Mouse (Mus musculus) stomach, postnatal 0 days (tissue): ENCODE results near the gene Rgs3. TPM values are rescaled to one million over a fixed set of nuclear protein-coding genes. Genes with fewer than 3 reads are reported as not detected.
A peak's percentile ranks its signal among the peaks of the same experiment; 100 is the strongest.

Experiments used
- ATAC-seq: fragments of 200-750 bp; cut with Nextera tagmentation; 2 replicates; pipeline ENCODE4 v1.8.0; 2017; ENCODE audit not compliant: low FRiP score, low TSS enrichment
- DNase-seq: peaks from one replicate; pipeline ENCODE4 v3.0.0-alpha.2; 2016; ENCODE audit warnings: low spot score
- H3K27ac ChIP-seq: fragments of 300-500 bp; sonication (generic); replicated peaks from 2 replicates; pipeline ENCODE4 v1.5.1; 2014; ENCODE audit warnings: mild to moderate bottlenecking, control low read depth
- H3K27me3 ChIP-seq: fragments of 300-500 bp; sonication (generic); 2 replicates; pipeline ENCODE4 v1.6.1; 2014; ENCODE audit warnings: low read length; ENCODE audit not compliant: control insufficient read depth, insufficient read depth
- H3K36me3 ChIP-seq: fragments of 300-500 bp; sonication (generic); 2 replicates; pipeline ENCODE4 v1.6.1; 2014; ENCODE audit warnings: low read length, mixed read lengths; ENCODE audit not compliant: control insufficient read depth, insufficient read depth
- H3K4me1 ChIP-seq: fragments of 300-500 bp; sonication (generic); replicated peaks from 2 replicates; pipeline ENCODE4 v1.6.1; 2014; ENCODE audit warnings: antibody characterized with exemption; ENCODE audit not compliant: control insufficient read depth, insufficient read depth
- H3K4me2 ChIP-seq: fragments of 300-500 bp; sonication (generic); replicated peaks from 2 replicates; pipeline ENCODE4 v1.6.1; 2014; ENCODE audit warnings: low read depth, mild to moderate bottlenecking, control low read depth, moderate library complexity
- H3K4me3 ChIP-seq: fragments of 300-500 bp; sonication (generic); 2 replicates; pipeline ENCODE4 v1.5.1; 2014; ENCODE audit warnings: low read depth, low read length, control low read depth
- H3K9ac ChIP-seq: fragments of 300-500 bp; sonication (generic); 2 replicates; pipeline ENCODE4 v1.6.1; 2014; ENCODE audit warnings: mild to moderate bottlenecking, low read length, control low read depth, mixed read lengths
- H3K9me3 ChIP-seq: fragments of 300-500 bp; sonication (generic); 2 replicates; pipeline ENCODE4 v1.6.1; 2016; ENCODE audit warnings: low read length; ENCODE audit not compliant: control insufficient read depth
- CTCF ChIP-seq: IDR thresholded peaks from 2 replicates; pipeline ENCODE4 v1.5.1; 2016; ENCODE audit warnings: antibody characterized with exemption, low read depth, mild to moderate bottlenecking, moderate library complexity
- EP300 ChIP-seq: optimal IDR thresholded peaks from 2 replicates; pipeline ENCODE3; 2016; ENCODE audit warnings: antibody characterized with exemption
- WGBS: fragments of 180-500 bp; shearing (Covaris S2); extraction: QIAGEN DNeasy Blood & Tissue Kit; methylation state at CpG from one replicate; pipeline ENCODE4 v1.1.7; 2014; 5-methylcytosine and 5-hydroxymethylcytosine counted together
- polyA plus RNA-seq: library from polyadenylated mRNA; unstranded; fragments of >200 nt; fragmentation: Nextera tagmentation; extraction: Ambion mirVana; gene quantifications from 2 replicates; pipeline ENCODE4 v1.2.1, GENCODE M21; 2015

Rgs3 gene
- polyA plus RNA-seq, 1 experiment from 2014 or later, result 30.0 TPM

GRCm38 (mm10) chr4:62649536-62650230 is 90.0 kb downstream of the Rgs3 start:
- Histone ChIP-seq H3K4me3 (no peak overlapping the region), H3K36me3 (no peaks in the 10 kb centered on the region), H3K9me3 (no peaks in the 10 kb centered on the region), H3K27ac (no peak overlapping the region), H3K27me3 (no peaks in the 10 kb centered on the region), H3K4me1 (peaks cover 4% of the 10 kb centered on the region), H3K9ac (no peak overlapping the region), H3K4me2 (no peak overlapping the region)
- ATAC-seq, result no peak
- WGBS, result 64% methylated on average over 8 of the region's 8 CpGs
- DNase-seq, result no peak
- TF ChIP-seq CTCF (no peak), EP300 (no peak)

GRCm38 (mm10) chr4:62651179-62651760 is 91.6 kb downstream of the Rgs3 start:
- no peak for ATAC-seq

GRCm38 (mm10) chr4:62652215-62652614 is 92.6 kb downstream of the Rgs3 start:
- Histone ChIP-seq H3K36me3 (no peaks in the 10 kb centered on the region), H3K4me2 (no peak overlapping the region), H3K9ac (no peak overlapping the region), H3K27me3 (no peaks in the 10 kb centered on the region), H3K27ac (no peak overlapping the region), H3K4me1 (peaks cover 4% of the 10 kb centered on the region), H3K9me3 (no peaks in the 10 kb centered on the region), H3K4me3 (no peak overlapping the region)
- 56% methylated on average over 4 of the region's 4 CpGs for WGBS
- ATAC-seq (no peak), DNase-seq (no peak)
- TF ChIP-seq EP300 (no peak), CTCF (no peak)

More at GRCm38 (mm10) chr4:62651179-62651760, 91.6 kb downstream of the Rgs3 start:
- no peak overlapping the region for H3K9ac ChIP-seq
- WGBS, result 41% methylated on average over 7 of the region's 7 CpGs
- no peak overlapping the region for H3K4me2 ChIP-seq
- H3K9me3 ChIP-seq, result no peaks in the 10 kb centered on the region
- TF ChIP-seq CTCF, result no peak
- no peak for TF ChIP-seq EP300
- H3K4me1 ChIP-seq, result peaks cover 4% of the 10 kb centered on the region
- no peak overlapping the region; the same call in 1 of the 2 replicates for H3K27ac ChIP-seq
- no peaks in the 10 kb centered on the region for H3K27me3 ChIP-seq
- H3K36me3 ChIP-seq, result no peaks in the 10 kb centered on the region
- no peak for DNase-seq
- H3K4me3 ChIP-seq, result no peak overlapping the region

- no peak for TF ChIP-seq CTCF
- TF ChIP-seq EP300, result no peak
- Histone ChIP-seq H3K4me1 (peaks cover 4% of the 10 kb centered on the region), H3K4me3 (no peak overlapping the region), H3K27me3 (no peaks in the 10 kb centered on the region), H3K4me2 (no peak overlapping the region), H3K36me3 (no peaks in the 10 kb centered on the region), H3K9me3 (no peaks in the 10 kb centered on the region), H3K27ac (no peak overlapping the region), H3K9ac (no peak overlapping the region)
- DNase-seq, result no peak
- no peak for ATAC-seq
- WGBS, result 81% methylated on average over 12 of the region's 12 CpGs
Observed at GRCm38 (mm10) chr4:62652921-62653757, 93.5 kb downstream of the Rgs3 start.

- Histone ChIP-seq H3K4me1 (peaks cover 4% of the 10 kb centered on the region), H3K27ac (no peak overlapping the region), H3K4me3 (no peak overlapping the region), H3K4me2 (no peak overlapping the region), H3K9ac (no peak overlapping the region), H3K9me3 (no peaks in the 10 kb centered on the region), H3K36me3 (no peaks in the 10 kb centered on the region), H3K27me3 (no peaks in the 10 kb centered on the region)
- DNase-seq (peak; percentile 61), ATAC-seq (peak; percentile 83)
- WGBS, result 73% methylated on average over 5 of the region's 5 CpGs
- TF ChIP-seq CTCF (no peak), EP300 (no peak)
Observed at GRCm38 (mm10) chr4:62653922-62654661, 94.4 kb downstream of the Rgs3 start.
